Mouse (Mus musculus) G1E (cell line): ENCODE measurements around the gene Rnf152. TPM values are rescaled to one million over a fixed set of nuclear protein-coding genes. Genes with fewer than 3 reads are reported as not detected.

Source experiments
- ATAC-seq: 2 replicates; pipeline ENCODE4 v1.8.0; 2016; ENCODE audit warnings: mild to moderate bottlenecking; ENCODE audit not compliant: insufficient number of reproducible peaks, poor library complexity, low FRiP score, severe bottlenecking; ENCODE audit errors: extremely low read depth
- DNase-seq: peaks from one replicate; pipeline ENCODE4 v3.0.0; 2012; ENCODE audit warnings: low spot score
- H3K27me3 ChIP-seq: 2 replicates; pipeline ENCODE4 v1.6.1; 2012; ENCODE audit warnings: mild to moderate bottlenecking, low read length, inconsistent platforms; ENCODE audit not compliant: insufficient read depth
- H3K36me3 ChIP-seq: replicated peaks from 2 replicates; pipeline ENCODE3; 2012; ENCODE audit warnings: mild to moderate bottlenecking, inconsistent platforms
- H3K4me1 ChIP-seq: 2 replicates; pipeline ENCODE4 v1.6.1; 2012; ENCODE audit warnings: low read depth, low read length, inconsistent platforms, mixed read lengths; ENCODE audit not compliant: insufficient read depth
- H3K4me3 ChIP-seq: 2 replicates; pipeline ENCODE4 v1.5.1; 2012; ENCODE audit warnings: low read depth, mild to moderate bottlenecking, inconsistent platforms, low read length, moderate library complexity, mixed read lengths
- H3K9me3 ChIP-seq: replicated peaks from 2 replicates; pipeline ENCODE4 v1.6.1; 2012; ENCODE audit warnings: inconsistent platforms
- CTCF ChIP-seq: IDR thresholded peaks from 2 replicates; pipeline ENCODE4 v1.5.1; 2012; ENCODE audit warnings: low read depth, low read length, inconsistent platforms, mixed read lengths
- GATA1 ChIP-seq: IDR thresholded peaks from 2 replicates; pipeline ENCODE4 v1.6.1; 2012; ENCODE audit warnings: borderline replicate concordance, low read length, inconsistent platforms, mixed read lengths
- GATA2 ChIP-seq: IDR thresholded peaks from 2 replicates; pipeline ENCODE4 v1.6.1; 2012; ENCODE audit warnings: low read depth, low read length, inconsistent platforms, borderline replicate concordance
- POLR2AphosphoS5 ChIP-seq: IDR thresholded peaks from 2 replicates; pipeline ENCODE4 v1.6.1; 2012; ENCODE audit warnings: low read depth, low read length, inconsistent platforms; ENCODE audit not compliant: insufficient replicate concordance
- TAL1 ChIP-seq: conservative IDR thresholded peaks from 2 replicates; pipeline ENCODE4 v1.6.1; 2012; ENCODE audit warnings: low read depth, low read length, inconsistent platforms, mixed read lengths
- polyA plus RNA-seq: library from polyadenylated mRNA; stranded (reverse); fragments of >175 nt; gene quantifications from 2 replicates; pipeline ENCODE4 v1.2.3, GENCODE M21; 2012
- total RNA-seq, 2 experiments: library from RNA; stranded (forward) in 1 of 2; stranded (reverse) in 1 of 2; fragments of 200-1000 nt in 1 of 2; fragments of >200 nt in 1 of 2; fragmentation: Nextera tagmentation in 1 of 2; gene quantifications; 2 replicates each; pipeline ENCODE4 v1.2.3; 2014 to 2017

Gene Rnf152
- total and polyA plus RNA-seq, 3 experiments, result 0.11 TPM; not detected in 2

- Histone ChIP-seq H3K9me3 (peaks cover 11% of the 10 kb centered on the region), H3K36me3 (no peaks in the 10 kb centered on the region), H3K27me3 (no peaks in the 10 kb centered on the region), H3K4me1 (no peaks in the 10 kb centered on the region), H3K4me3 (no peak overlapping the region)
- DNase-seq (no peak), ATAC-seq (no peak)
- TF ChIP-seq GATA1 (no peak), GATA2 (no peak), POLR2AphosphoS5 (no peak), TAL1 (no peak), CTCF (no peak)
Measured at GRCm38 (mm10) chr1:105246651-105247050, 109.9 kb downstream of the Rnf152 start.

DNA sequence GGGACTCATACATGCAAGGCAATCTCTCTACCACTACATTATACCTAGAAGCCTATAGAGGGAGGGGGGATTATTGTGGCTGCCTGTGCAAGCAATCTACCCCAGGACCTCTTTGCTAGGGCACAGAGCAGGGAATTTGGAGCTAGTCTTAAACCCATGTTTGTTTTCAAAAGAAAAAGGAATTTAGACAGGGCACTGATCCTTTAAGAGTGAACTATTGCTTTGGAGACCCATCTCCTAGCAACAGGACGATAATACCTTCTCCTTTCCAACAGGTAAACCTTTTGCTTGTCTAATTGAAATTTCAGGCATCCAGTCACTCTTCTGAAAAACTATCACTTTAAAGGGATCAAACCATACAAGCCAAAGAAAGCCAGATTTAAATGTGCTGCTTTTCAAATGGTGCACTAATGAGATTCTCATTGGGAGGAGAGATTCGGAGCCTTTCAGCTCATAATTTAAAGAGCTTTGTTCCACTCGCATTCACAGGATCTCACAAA lies 110.4 kb downstream of the Rnf152 start:
- Histone ChIP-seq H3K27me3 (no peaks in the 10 kb centered on the region), H3K36me3 (no peaks in the 10 kb centered on the region), H3K9me3 (peaks cover 7% of the 10 kb centered on the region), H3K4me3 (no peak overlapping the region), H3K4me1 (no peaks in the 10 kb centered on the region)
- DNase-seq, result no peak
- TF ChIP-seq POLR2AphosphoS5 (no peak), CTCF (no peak)
- ATAC-seq, result no peak

GRCm38 (mm10) chr1:105243359-105244142 lies 113.0 kb downstream of the Rnf152 start:
- DNase-seq (no peak), ATAC-seq (no peak)
- Histone ChIP-seq H3K36me3 (no peaks in the 10 kb centered on the region), H3K27me3 (no peaks in the 10 kb centered on the region), H3K9me3 (peaks cover 2% of the 10 kb centered on the region; the same call in 1 of the 2 replicates), H3K4me1 (no peaks in the 10 kb centered on the region), H3K4me3 (no peak overlapping the region)
- no peak for TF ChIP-seq GATA1
- TF ChIP-seq TAL1, result no peak
- no peak for TF ChIP-seq GATA2
- TF ChIP-seq POLR2AphosphoS5, result no peak
- no peak for TF ChIP-seq CTCF

- ATAC-seq (no peak), DNase-seq (no peak)
- no peak for TF ChIP-seq TAL1
- no peak for TF ChIP-seq CTCF
- TF ChIP-seq POLR2AphosphoS5, result no peak
- TF ChIP-seq GATA2, result no peak
- TF ChIP-seq GATA1, result no peak
Measured at GRCm38 (mm10) chr1:105240185-105240584, 116.3 kb downstream of the Rnf152 start.

More at GRCm38 (mm10) chr1:105240185-105240584, 116.3 kb downstream of the Rnf152 start:
- Histone ChIP-seq H3K4me1 (no peaks in the 10 kb centered on the region), H3K4me3 (no peak overlapping the region), H3K27me3 (no peaks in the 10 kb centered on the region), H3K9me3 (peaks cover 6% of the 10 kb centered on the region; the same call in 1 of the 2 replicates), H3K36me3 (no peaks in the 10 kb centered on the region)
